Mouse (Mus musculus): ENCODE data around the gene Vwc2l.

Gene Vwc2l

GRCm38 (mm10) chr1:70725655-70726066 lies at the start of gene Vwc2l:
Gene Vwc2l (plus strand): TSS chr1:70725715.
- in situ Hi-C loops (cut with MboI; ENCODE audit: unreplicated experiment in 2 of 2): no loop called here

DNA sequence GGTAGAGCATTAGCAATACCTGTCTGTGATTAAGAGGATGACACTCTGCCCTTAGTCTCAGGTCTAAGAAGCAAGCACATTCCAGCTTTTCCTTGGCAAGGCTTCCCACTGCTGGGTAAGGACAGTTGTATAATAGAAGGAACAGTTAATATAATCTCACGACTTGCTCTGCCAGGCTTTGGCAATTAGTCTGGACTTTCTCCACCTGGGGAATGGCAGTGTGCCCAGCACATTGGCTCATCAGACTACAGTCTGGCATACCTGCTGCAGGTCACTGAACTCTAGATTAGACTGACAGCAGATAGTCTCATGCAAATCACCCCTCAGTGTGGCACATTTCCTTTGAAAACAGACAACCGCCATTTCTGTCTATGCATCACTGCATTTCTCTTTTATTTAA lies 33.0 kb upstream of the Vwc2l start:
- in situ Hi-C loops (cut with MboI; ENCODE audit: unreplicated experiment in 2 of 2): no loop called here

DNA sequence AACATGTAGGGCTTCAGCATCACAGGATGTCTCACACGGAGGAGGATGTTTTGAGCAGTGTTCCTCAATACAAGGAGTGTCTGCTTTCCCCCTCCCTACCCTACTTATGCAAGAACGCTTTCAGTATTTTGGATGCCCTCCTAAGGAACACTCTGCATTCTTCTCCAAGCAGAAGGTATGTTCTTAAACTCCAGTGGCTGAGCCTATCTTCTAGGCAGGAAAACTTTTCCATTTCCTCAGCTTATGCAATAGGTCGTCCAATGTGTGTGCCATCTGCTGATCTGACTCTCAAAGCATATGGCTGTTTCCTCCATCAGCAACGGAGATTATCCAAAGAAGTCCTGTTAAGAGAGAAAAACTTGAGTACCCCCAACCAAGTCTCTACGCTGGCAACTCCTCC lies 25.2 kb upstream of the Vwc2l start:
- in situ Hi-C loops (cut with MboI; ENCODE audit: unreplicated experiment in 2 of 2): no loop called here

- in situ Hi-C loops (cut with MboI; ENCODE audit: unreplicated experiment in 2 of 2): no loop called here
Measured at GRCm38 (mm10) chr1:70703934-70704333, 21.6 kb upstream of the Vwc2l start.

DNA sequence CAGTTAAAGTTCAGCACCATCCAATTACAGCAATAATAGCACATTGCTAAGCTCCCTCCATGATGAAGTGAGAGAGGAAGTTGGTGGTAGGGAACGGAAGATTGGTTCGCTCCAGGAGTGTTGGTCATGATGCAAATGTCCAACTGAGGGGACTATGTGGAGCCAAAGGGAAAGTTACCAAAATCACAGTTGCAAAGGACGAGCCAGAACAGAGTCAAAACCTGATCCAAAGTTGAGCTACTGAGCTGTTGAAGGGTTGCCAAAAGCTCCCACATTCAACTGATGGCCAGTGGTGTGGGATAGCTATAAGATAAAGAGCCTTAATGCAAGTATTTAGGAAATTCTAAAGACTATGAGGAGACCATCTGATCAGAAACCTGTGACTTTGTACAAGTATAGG lies 19.7 kb upstream of the Vwc2l start:
- in situ Hi-C loops (cut with MboI; ENCODE audit: unreplicated experiment in 2 of 2): no loop called here

- in situ Hi-C loops (cut with MboI; ENCODE audit: unreplicated experiment in 2 of 2): no loop called here
Measured at GRCm38 (mm10) chr1:70725045-70725444, 470 bp upstream of the Vwc2l start.

DNA sequence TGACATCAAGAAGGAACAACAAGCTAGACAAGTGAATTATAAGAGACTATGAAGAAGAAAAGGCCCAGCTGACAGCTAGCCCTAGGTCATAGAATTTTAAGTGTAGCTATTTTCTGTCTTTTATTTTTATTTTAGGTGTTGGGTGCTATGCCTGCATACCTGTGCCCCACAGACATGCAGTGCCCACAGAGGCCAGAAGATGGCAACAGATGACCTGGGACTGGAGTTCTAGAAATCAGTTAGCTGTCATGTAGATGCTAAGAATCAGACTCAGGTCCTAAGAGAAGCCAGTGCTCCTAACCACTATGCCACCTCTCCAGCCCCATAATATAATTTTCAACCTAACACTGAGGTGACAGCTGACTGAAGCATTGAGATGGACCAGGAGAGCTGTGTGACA lies 61.6 kb downstream of the Vwc2l start:
- in situ Hi-C loops (cut with MboI; ENCODE audit: unreplicated experiment in 2 of 2): loop anchor here (10.0 to 25.0 kb wide), 3 partner anchors 718 to 1350 kb away; no protein-coding TSS in a partner anchor

- in situ Hi-C loops (cut with MboI; ENCODE audit: unreplicated experiment in 2 of 2): loop anchor here (25.0 kb wide), 2 partner anchors 1321 to 1346 kb away; no protein-coding TSS in a partner anchor
Measured at GRCm38 (mm10) chr1:70791636-70792035, 66.1 kb downstream of the Vwc2l start.

GRCm38 (mm10) chr1:70795094-70795493 lies 69.6 kb downstream of the Vwc2l start:
- in situ Hi-C loops (cut with MboI; ENCODE audit: unreplicated experiment in 2 of 2): loop anchor here (25.0 kb wide), 2 partner anchors 1317 to 1342 kb away; no protein-coding TSS in a partner anchor

DNA sequence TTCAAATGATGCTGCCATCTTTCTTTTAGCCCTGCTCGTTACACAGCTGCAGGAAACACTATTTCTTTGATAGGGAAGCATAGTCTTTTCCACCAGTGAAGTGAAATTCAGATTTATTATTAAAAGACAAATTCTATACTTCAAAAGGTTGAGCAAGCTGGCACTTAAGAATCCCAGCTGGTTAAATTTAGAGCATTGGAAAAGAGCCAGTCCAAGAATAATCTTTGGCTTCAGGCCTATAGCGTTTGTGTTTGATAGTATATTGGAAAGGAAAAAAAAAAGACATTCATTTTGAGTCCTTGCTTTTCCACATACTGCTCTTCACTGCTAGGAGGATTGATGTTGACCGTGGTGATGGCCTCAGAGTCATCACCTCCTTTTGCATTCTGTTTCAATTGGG lies 77.9 kb downstream of the Vwc2l start:
- in situ Hi-C loops (cut with MboI; ENCODE audit: unreplicated experiment in 2 of 2): no loop called here

DNA sequence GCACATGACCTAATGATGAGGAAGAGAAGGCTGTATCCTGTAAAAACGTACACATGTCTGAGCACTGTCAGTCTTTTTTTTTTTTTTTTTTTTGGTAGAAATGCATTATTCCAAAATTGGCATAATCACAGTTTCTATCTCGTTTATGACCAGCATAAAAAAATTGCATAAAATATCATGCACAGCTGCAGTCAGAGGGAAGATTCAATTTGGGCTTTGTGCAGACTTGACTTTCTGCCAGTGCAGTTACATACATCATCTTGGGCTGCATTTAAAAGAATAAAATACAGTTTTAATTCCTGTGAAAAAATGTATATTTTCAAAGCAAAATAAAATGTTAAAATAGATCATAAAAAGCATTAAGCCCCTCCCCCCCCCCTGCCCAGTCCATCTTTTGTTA lies 97.6 kb downstream of the Vwc2l start:
- in situ Hi-C loops (cut with MboI; ENCODE audit: unreplicated experiment in 2 of 2): no loop called here

DNA sequence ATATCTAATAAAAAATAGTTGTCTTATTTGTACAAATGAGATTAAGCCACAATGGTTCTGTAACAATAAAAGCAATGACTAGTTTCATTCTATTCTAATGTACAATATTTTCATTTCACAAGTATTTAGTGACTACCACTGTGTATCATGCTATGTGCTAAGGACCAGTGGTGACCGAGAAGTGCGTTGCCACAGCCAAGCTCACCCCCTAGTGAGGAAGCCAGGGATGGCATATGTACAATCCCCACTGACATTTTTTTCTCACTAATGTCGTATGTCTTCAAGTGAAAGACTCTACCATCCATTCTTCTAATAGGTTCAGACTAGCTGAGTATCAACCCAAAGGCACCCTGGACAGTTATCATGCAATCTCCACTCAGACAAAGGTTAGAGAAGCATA lies 107.7 kb downstream of the Vwc2l start:
- in situ Hi-C loops (cut with MboI; ENCODE audit: unreplicated experiment in 2 of 2): no loop called here

GRCm38 (mm10) chr1:70842222-70842621 lies 116.7 kb downstream of the Vwc2l start:
- in situ Hi-C loops (cut with MboI; ENCODE audit: unreplicated experiment in 2 of 2): no loop called here

DNA sequence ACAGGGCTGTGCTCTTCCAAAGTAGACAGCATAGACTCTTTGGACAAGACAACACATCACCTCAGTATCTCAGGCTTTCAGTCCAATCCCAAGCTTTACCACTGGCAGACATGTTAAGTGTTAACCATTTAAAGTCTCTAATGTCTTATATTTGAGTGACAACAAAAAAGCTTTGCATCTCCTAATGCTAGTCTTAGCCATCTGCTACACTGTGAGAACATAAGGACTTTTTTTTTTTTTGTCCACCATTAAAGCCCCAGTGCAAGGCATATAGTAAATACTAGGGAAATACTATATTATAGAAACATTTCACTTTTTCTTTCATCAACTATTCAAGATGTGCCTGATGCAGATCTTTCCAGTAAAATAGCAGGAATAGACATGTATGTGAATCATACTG lies 119.8 kb downstream of the Vwc2l start:
- in situ Hi-C loops (cut with MboI; ENCODE audit: unreplicated experiment in 2 of 2): no loop called here

GRCm38 (mm10) chr1:70851633-70852390 lies 126.3 kb downstream of the Vwc2l start:
- in situ Hi-C loops (cut with MboI; ENCODE audit: unreplicated experiment in 2 of 2): no loop called here

GRCm38 (mm10) chr1:70853446-70853845 lies 127.9 kb downstream of the Vwc2l start:
- in situ Hi-C loops (cut with MboI; ENCODE audit: unreplicated experiment in 2 of 2): no loop called here

GRCm38 (mm10) chr1:70855912-70856311 lies 130.4 kb downstream of the Vwc2l start:
- in situ Hi-C loops (cut with MboI; ENCODE audit: unreplicated experiment in 2 of 2): no loop called here

DNA sequence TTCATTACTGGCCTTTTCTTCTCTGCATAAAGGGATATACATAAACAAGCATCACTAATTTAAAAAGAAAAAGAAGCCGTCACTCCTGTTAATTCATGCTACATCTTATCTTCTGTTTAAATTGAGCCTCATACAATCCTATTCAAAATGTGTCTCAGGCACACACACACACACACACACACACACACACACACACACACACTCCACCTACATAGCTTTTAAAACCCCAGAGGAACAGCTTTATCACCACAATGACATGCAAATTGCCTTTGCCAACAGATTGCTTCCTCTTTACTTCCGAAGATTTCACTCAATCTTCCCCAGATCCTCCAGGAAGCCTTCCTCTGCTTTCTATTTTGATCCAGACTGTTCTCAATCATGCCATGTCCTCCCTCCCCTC lies 136.2 kb downstream of the Vwc2l start:
- in situ Hi-C loops (cut with MboI; ENCODE audit: unreplicated experiment in 2 of 2): no loop called here

- in situ Hi-C loops (cut with MboI; ENCODE audit: unreplicated experiment in 2 of 2): no loop called here
Measured at GRCm38 (mm10) chr1:70866137-70866536, 140.6 kb downstream of the Vwc2l start.

DNA sequence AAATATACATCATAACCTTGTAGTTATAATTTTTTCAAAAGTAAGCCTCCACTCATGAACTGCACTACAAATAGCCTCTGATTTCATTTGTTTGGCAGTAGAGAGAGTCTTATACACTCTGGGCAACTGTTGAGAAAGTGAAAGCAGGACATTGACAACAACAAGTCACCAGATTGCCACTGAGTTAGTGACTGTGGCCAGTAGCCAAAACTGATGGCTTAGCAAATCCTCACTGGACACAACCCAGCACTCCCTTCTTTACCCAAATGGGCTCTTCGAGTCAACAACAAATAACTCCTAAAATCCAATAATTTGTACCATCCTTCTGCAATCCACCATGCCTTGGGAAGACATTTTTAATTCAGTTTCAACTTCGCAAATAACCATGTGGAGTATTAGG lies 155.0 kb downstream of the Vwc2l start:
- in situ Hi-C loops (cut with MboI; ENCODE audit: unreplicated experiment in 2 of 2): no loop called here

GRCm38 (mm10) chr1:70881269-70881668 lies 155.8 kb downstream of the Vwc2l start:
- in situ Hi-C loops (cut with MboI; ENCODE audit: unreplicated experiment in 2 of 2): no loop called here

GRCm38 (mm10) chr1:70884156-70884555 lies 158.6 kb downstream of the Vwc2l start:
- in situ Hi-C loops (cut with MboI; ENCODE audit: unreplicated experiment in 2 of 2): no loop called here

DNA sequence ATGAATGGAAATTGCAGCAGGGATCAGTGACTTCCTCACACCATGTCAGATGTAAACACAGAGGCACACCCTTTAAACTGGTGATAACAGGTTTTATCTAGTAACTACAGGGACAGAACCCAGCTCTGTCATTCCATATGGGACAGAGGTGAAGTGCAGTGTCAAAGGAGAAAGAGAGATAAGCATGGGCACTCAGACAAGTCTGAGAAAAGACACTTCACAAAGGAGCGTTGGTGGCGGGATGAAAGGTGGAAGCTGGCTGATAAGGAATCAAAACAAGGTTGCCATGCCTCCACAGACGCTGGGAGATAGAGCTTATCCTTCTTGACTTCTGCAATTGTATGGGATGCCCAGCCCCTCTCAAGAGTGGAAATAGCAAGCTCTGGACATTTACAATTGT lies 176.8 kb downstream of the Vwc2l start:
- in situ Hi-C loops (cut with MboI; ENCODE audit: unreplicated experiment in 2 of 2): no loop called here

Measured in v-Abl transformed pro-B cells (cell line).